ENCODE assay signal across 20 mouse cellular contexts in genomic region chr17:5896066-5896465, GRCm38 (mm10). TPM values are rescaled to one million over a fixed set of nuclear protein-coding genes. Genes with fewer than 3 reads are reported as not detected.
A peak's percentile ranks its signal among the peaks of the same experiment; 100 is the strongest.
DNase-seq lines count a peak whose midpoint lies in the region; ATAC-seq and TF ChIP-seq lines count a peak whose summit lies in the region.
"Had no signal": no experiment of that assay in that cellular context is flagged by ENCODE, and none has a peak within 500 bp of the region (broad histone marks: within the 10 kb centered on the region; RNA-seq: fewer than 3 reads in every experiment).

No protein-coding gene starts in this region.

- 48% methylated on average over 4 of the region's 4 CpGs for WGBS in lung, embryonic 14.5 days
- 40% methylated on average over 4 of the region's 4 CpGs for WGBS in intestine, embryonic 15.5 days
- WGBS in stomach, postnatal 0 days = 43% methylated on average over 4 of the region's 4 CpGs
- 81% methylated on average over 4 of the region's 4 CpGs for WGBS in forebrain, embryonic 13.5 days

- no peaks in the 10 kb centered on the region for H3K4me1 ChIP-seq in lung, embryonic 14.5 days (ENCODE audit: insufficient read depth)
- 0 out of 2 replicates have a peak, but pooled peaks cover 2% of the 10 kb centered on the region for H3K4me1 ChIP-seq in intestine, embryonic 15.5 days (replicated peaks)
- no peaks in the 10 kb centered on the region for H3K4me1 ChIP-seq in stomach, postnatal 0 days (replicated peaks; ENCODE audit: control insufficient read depth, insufficient read depth)
- no peaks in the 10 kb centered on the region for H3K4me1 ChIP-seq in forebrain, embryonic 13.5 days

- ATAC-seq in cerebellum, adult (ENCODE audit: insufficient number of reproducible peaks, low FRiP score, low TSS enrichment) = peak; percentile 40; the same call in 1 of the 2 replicates
- ATAC-seq in lung, embryonic 14.5 days (ENCODE audit: insufficient read depth) = peak; percentile 81
- ATAC-seq in intestine, embryonic 15.5 days = peak; percentile 65
- peak; percentile 93 for ATAC-seq in stomach, postnatal 0 days (ENCODE audit: low FRiP score, low TSS enrichment)
- no peak for ATAC-seq in forebrain, embryonic 13.5 days
- ATAC-seq: forebrain, embryonic 16.5 days; liver, embryonic 12.5 days; Patski had no signal

- H3K4me3 ChIP-seq in lung, embryonic 14.5 days (ENCODE audit: low read depth, low read length) = no peak overlapping the region
- no peak overlapping the region for H3K4me3 ChIP-seq in intestine, embryonic 15.5 days (replicated peaks)
- H3K4me3 ChIP-seq in stomach, postnatal 0 days (ENCODE audit: low read depth, low read length) = no peak overlapping the region
- no peak overlapping the region for H3K4me3 ChIP-seq in forebrain, embryonic 13.5 days
- H3K4me3 ChIP-seq: embryonic facial prominence, embryonic 12.5 days; heart, embryonic 10.5 days; hindbrain, embryonic 10.5 days; layer of hippocampus, adult 2 months; liver, embryonic 12.5 days; lung, embryonic 15.5 days had no signal

- H3K27me3 ChIP-seq in lung, embryonic 14.5 days (ENCODE audit: insufficient read depth, low read length) = no peaks in the 10 kb centered on the region
- H3K27me3 ChIP-seq in intestine, embryonic 15.5 days (replicated peaks) = no peaks in the 10 kb centered on the region
- no peaks in the 10 kb centered on the region for H3K27me3 ChIP-seq in stomach, postnatal 0 days (ENCODE audit: control insufficient read depth, insufficient read depth, low read length)
- H3K27me3 ChIP-seq in forebrain, embryonic 13.5 days = no peaks in the 10 kb centered on the region
- H3K27me3 ChIP-seq: embryonic facial prominence, embryonic 12.5 days; liver, embryonic 12.5 days; lung, embryonic 15.5 days; Patski had no signal

- H3K27ac ChIP-seq in lung, embryonic 14.5 days (ENCODE audit: low read depth) = no peak overlapping the region
- H3K27ac ChIP-seq in intestine, embryonic 15.5 days = 0 out of 2 replicates have a peak overlapping the region, but pooled peaks have one; percentile 29
- H3K27ac ChIP-seq in stomach, postnatal 0 days (replicated peaks) = 0 out of 2 replicates have a peak overlapping the region, but pooled peaks have one; percentile 45
- no peak overlapping the region for H3K27ac ChIP-seq in forebrain, embryonic 13.5 days
- H3K27ac ChIP-seq: embryonic facial prominence, embryonic 12.5 days; heart, embryonic 10.5 days; hindbrain, embryonic 10.5 days; layer of hippocampus, adult 2 months; liver, embryonic 12.5 days; lung, embryonic 15.5 days had no signal

- no peaks in the 10 kb centered on the region for H3K9me3 ChIP-seq in lung, embryonic 14.5 days (ENCODE audit: low read depth, low read length)
- no peaks in the 10 kb centered on the region for H3K9me3 ChIP-seq in intestine, embryonic 15.5 days
- no peaks in the 10 kb centered on the region for H3K9me3 ChIP-seq in stomach, postnatal 0 days (ENCODE audit: control insufficient read depth, low read length)
- H3K9me3 ChIP-seq in forebrain, embryonic 13.5 days (replicated peaks) = no peaks in the 10 kb centered on the region
- H3K9me3 ChIP-seq: embryonic facial prominence, embryonic 12.5 days; heart, embryonic 10.5 days; hindbrain, embryonic 10.5 days; liver, embryonic 12.5 days; lung, embryonic 15.5 days had no signal

- no peak for TF ChIP-seq EP300 in stomach, postnatal 0 days (optimal IDR thresholded peaks at IDR 0.05)

- TF ChIP-seq CTCF in lung, embryonic 14.5 days (IDR thresholded peaks at IDR 0.05; ENCODE audit: low read depth) = no peak
- no peak for TF ChIP-seq CTCF in stomach, postnatal 0 days (IDR thresholded peaks at IDR 0.05; ENCODE audit: low read depth)

- DNase-seq in cerebellum, postnatal 10 days = no peak
- peak; percentile 21 for DNase-seq in lung, embryonic 14.5 days
- no peak for DNase-seq in lung, postnatal 25 days (ENCODE audit: low spot score)
- peak; percentile 78 for DNase-seq in stomach, postnatal 0 days (ENCODE audit: low spot score)
- DNase-seq in left cerebral cortex, postnatal 4 days = no peak
- DNase-seq: cerebellum, adult 8-10 months; gastrocnemius, postnatal 36 days; right cerebral cortex, postnatal 25 days; thymus, postnatal 14 days had no signal

- intact Hi-C loops in left cerebral cortex, postnatal 4 days (cut with DNase I) = no loop called here

- peaks cover 33% of the 10 kb centered on the region; the same call in 1 of the 2 replicates for H3K36me3 ChIP-seq in lung, embryonic 14.5 days (ENCODE audit: insufficient read depth)
- H3K36me3 ChIP-seq in intestine, embryonic 15.5 days = peaks cover 5% of the 10 kb centered on the region; the same call in 1 of the 2 replicates
- H3K36me3 ChIP-seq in stomach, postnatal 0 days (ENCODE audit: control insufficient read depth, insufficient read depth, low read length) = peaks cover 4% of the 10 kb centered on the region
- peaks cover 7% of the 10 kb centered on the region; the same call in 1 of the 2 replicates for H3K36me3 ChIP-seq in forebrain, embryonic 13.5 days (ENCODE audit: poor library complexity, severe bottlenecking)

- no peak overlapping the region for H3K4me2 ChIP-seq in lung, embryonic 14.5 days
- H3K4me2 ChIP-seq in intestine, embryonic 15.5 days (replicated peaks) = peak overlapping the region; percentile 33; the same call in 1 of the 2 replicates
- H3K4me2 ChIP-seq in stomach, postnatal 0 days (replicated peaks; ENCODE audit: low read depth) = no peak overlapping the region
- no peak overlapping the region for H3K4me2 ChIP-seq in forebrain, embryonic 13.5 days
- H3K4me2 ChIP-seq: embryonic facial prominence, embryonic 12.5 days; liver, embryonic 12.5 days; lung, embryonic 15.5 days had no signal

- H3K9ac ChIP-seq in lung, embryonic 14.5 days = no peak overlapping the region
- no peak overlapping the region for H3K9ac ChIP-seq in intestine, embryonic 15.5 days
- H3K9ac ChIP-seq in stomach, postnatal 0 days (ENCODE audit: low read length) = no peak overlapping the region
- H3K9ac ChIP-seq in forebrain, embryonic 13.5 days = no peak overlapping the region
- H3K9ac ChIP-seq: embryonic facial prominence, embryonic 12.5 days; liver, embryonic 12.5 days; lung, embryonic 15.5 days had no signal

RNA-seq across cellular contexts. Expression of gene Synj2, which starts 45.0 kb away (rescaled TPM):
- 3.6 TPM in 2 replicates for polyA plus RNA-seq in lung, embryonic 14.5 days (2014; fragmentation: Nextera tagmentation; extraction: Ambion mirVana)
- polyA plus RNA-seq in intestine, embryonic 15.5 days (2015; fragmentation: Nextera tagmentation; extraction: Ambion mirVana) = 4.8 and 4.9 TPM in 2 replicates
- polyA plus RNA-seq in stomach, postnatal 0 days (2015; fragmentation: Nextera tagmentation; extraction: Ambion mirVana) = 3.2 and 3.3 TPM in 2 replicates
- total RNA-seq in left cerebral cortex, postnatal 4 days (2021) = 10 to 100 TPM in 1 of 2 experiments, 1 to 10 TPM in 1; 9.7 to 13.3 TPM
- 0.34 and 0.46 TPM in 2 replicates for polyA plus RNA-seq in forebrain, embryonic 13.5 days (2015; fragmentation: Nextera tagmentation; extraction: Ambion mirVana)

RNA-seq across cellular contexts. Expression of gene Snx9, which starts 54.9 kb away (rescaled TPM):
- polyA plus RNA-seq in lung, embryonic 14.5 days (2014; fragmentation: Nextera tagmentation; extraction: Ambion mirVana) = 37.0 and 38.8 TPM in 2 replicates
- polyA plus RNA-seq in intestine, embryonic 15.5 days (2015; fragmentation: Nextera tagmentation; extraction: Ambion mirVana) = 49.8 and 55.9 TPM in 2 replicates
- 34.8 and 36.3 TPM in 2 replicates for polyA plus RNA-seq in stomach, postnatal 0 days (2015; fragmentation: Nextera tagmentation; extraction: Ambion mirVana)
- total RNA-seq in left cerebral cortex, postnatal 4 days (2021) = 10 to 100 TPM; 10.2 to 10.4 TPM
- polyA plus RNA-seq in forebrain, embryonic 13.5 days (2015; fragmentation: Nextera tagmentation; extraction: Ambion mirVana) = 5.7 and 6.7 TPM in 2 replicates

Comparison
In these comparisons a context has a peak if more than half of its experiments do, and no peak if none do; other contexts are left out.
1. DNase-seq: peak in lung, embryonic 14.5 days (single experiment) and stomach, postnatal 0 days (single experiment); none in cerebellum, postnatal 10 days (0 of 2), lung, postnatal 25 days (single experiment) and left cerebral cortex, postnatal 4 days (single experiment).
2. H3K27ac ChIP-seq: peak in intestine, embryonic 15.5 days (single experiment) and stomach, postnatal 0 days (single experiment); none in lung, embryonic 14.5 days (single experiment) and forebrain, embryonic 13.5 days (single experiment).